Mouse (Mus musculus): ENCODE measurements at regions not wholly inside any gene's neighbourhood (a gene's known extent, or its start where the extent isn't known, plus 50 kb on each side); places are given as distances from the start of the nearest gene placed in this dataset.

GRCm38 (mm10) chr8:88919282-88919681 is 124.7 kb downstream of the Sall1 start:
- 70% methylated on average over 4 of the region's 4 CpGs for WGBS

GRCm38 (mm10) chr8:88916064-88916463 is 127.9 kb downstream of the Sall1 start:
- Histone ChIP-seq H3K9me3 (replicated peaks; ENCODE audit: control insufficient read depth, low read length, poor library complexity, severe bottlenecking) (no peaks in the 10 kb centered on the region), H3K27me3 (ENCODE audit: control insufficient read depth, insufficient read depth, low read depth, low read length) (no peaks in the 10 kb centered on the region), H3K4me3 (ENCODE audit: low read depth, low read length) (no peak overlapping the region), H3K4me2 (ENCODE audit: low read length) (no peak overlapping the region), H3K9ac (ENCODE audit: low read depth, low read length) (no peak overlapping the region), H3K27ac (ENCODE audit: low read length) (no peak overlapping the region), H3K4me1 (ENCODE audit: control insufficient read depth, insufficient read depth, low read length) (no peaks in the 10 kb centered on the region), H3K36me3 (ENCODE audit: control insufficient read depth, insufficient read depth, low read length) (no peaks in the 10 kb centered on the region)
- 87% methylated on average over 4 of the region's 4 CpGs for WGBS
- no peak for ATAC-seq

More at GRCm38 (mm10) chr8:88919282-88919681, 124.7 kb downstream of the Sall1 start:
- Histone ChIP-seq H3K9ac (ENCODE audit: low read depth, low read length) (no peak overlapping the region), H3K27me3 (ENCODE audit: control insufficient read depth, insufficient read depth, low read depth, low read length) (no peaks in the 10 kb centered on the region), H3K4me1 (ENCODE audit: control insufficient read depth, insufficient read depth, low read length) (no peaks in the 10 kb centered on the region), H3K36me3 (ENCODE audit: control insufficient read depth, insufficient read depth, low read length) (no peaks in the 10 kb centered on the region), H3K4me3 (ENCODE audit: low read depth, low read length) (no peak overlapping the region), H3K4me2 (ENCODE audit: low read length) (no peak overlapping the region), H3K9me3 (replicated peaks; ENCODE audit: control insufficient read depth, low read length, poor library complexity, severe bottlenecking) (no peaks in the 10 kb centered on the region), H3K27ac (ENCODE audit: low read length) (no peak overlapping the region)
- no peak for ATAC-seq

DNA sequence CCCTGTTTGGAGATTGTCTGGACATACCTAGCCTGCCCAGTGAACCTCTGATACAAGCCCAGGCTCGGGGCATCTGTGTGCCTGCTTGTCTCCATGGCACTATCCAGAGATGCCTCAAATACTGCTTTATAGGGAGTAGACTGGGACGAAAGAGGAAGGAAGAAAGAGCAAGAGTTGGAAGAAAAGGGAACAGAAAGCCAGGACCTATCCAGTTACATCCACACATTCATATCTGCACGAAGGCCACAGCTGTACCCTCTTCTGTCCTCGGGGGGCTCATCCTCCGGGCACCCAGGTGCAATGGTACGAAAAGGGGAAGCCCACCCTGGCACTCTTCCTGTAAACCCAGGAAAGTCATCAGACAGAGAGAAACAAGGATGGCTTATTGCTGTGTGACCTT is 129.3 kb downstream of the Sall1 start:
- no peak overlapping the region for H3K4me2 ChIP-seq (ENCODE audit: low read length)
- no peak overlapping the region for H3K9ac ChIP-seq (ENCODE audit: low read depth, low read length)
- no peaks in the 10 kb centered on the region for H3K27me3 ChIP-seq (ENCODE audit: control insufficient read depth, insufficient read depth, low read depth, low read length)
- ATAC-seq: no peak
- no peak overlapping the region for H3K4me3 ChIP-seq (ENCODE audit: low read depth, low read length)
- no peaks in the 10 kb centered on the region for H3K4me1 ChIP-seq (ENCODE audit: control insufficient read depth, insufficient read depth, low read length)
- H3K9me3 ChIP-seq (replicated peaks; ENCODE audit: control insufficient read depth, low read length, poor library complexity, severe bottlenecking): no peaks in the 10 kb centered on the region
- H3K27ac ChIP-seq (ENCODE audit: low read length): no peak overlapping the region
- 82% methylated on average over 6 of the region's 6 CpGs for WGBS
- H3K36me3 ChIP-seq (ENCODE audit: control insufficient read depth, insufficient read depth, low read length): no peaks in the 10 kb centered on the region

- WGBS: 68% methylated on average over 6 of the region's 6 CpGs
- no peak overlapping the region for H3K9ac ChIP-seq (ENCODE audit: low read depth, low read length)
- no peaks in the 10 kb centered on the region for H3K9me3 ChIP-seq (replicated peaks; ENCODE audit: control insufficient read depth, low read length, poor library complexity, severe bottlenecking)
- no peaks in the 10 kb centered on the region for H3K27me3 ChIP-seq (ENCODE audit: control insufficient read depth, insufficient read depth, low read depth, low read length)
- no peaks in the 10 kb centered on the region for H3K4me1 ChIP-seq (ENCODE audit: control insufficient read depth, insufficient read depth, low read length)
- no peak for ATAC-seq
- H3K27ac ChIP-seq (ENCODE audit: low read length): no peak overlapping the region
- H3K4me2 ChIP-seq (ENCODE audit: low read length): no peak overlapping the region
- no peaks in the 10 kb centered on the region for H3K36me3 ChIP-seq (ENCODE audit: control insufficient read depth, insufficient read depth, low read length)
- no peak overlapping the region for H3K4me3 ChIP-seq (ENCODE audit: low read depth, low read length)
Measured at GRCm38 (mm10) chr8:88914190-88914589, 129.8 kb downstream of the Sall1 start.

DNA sequence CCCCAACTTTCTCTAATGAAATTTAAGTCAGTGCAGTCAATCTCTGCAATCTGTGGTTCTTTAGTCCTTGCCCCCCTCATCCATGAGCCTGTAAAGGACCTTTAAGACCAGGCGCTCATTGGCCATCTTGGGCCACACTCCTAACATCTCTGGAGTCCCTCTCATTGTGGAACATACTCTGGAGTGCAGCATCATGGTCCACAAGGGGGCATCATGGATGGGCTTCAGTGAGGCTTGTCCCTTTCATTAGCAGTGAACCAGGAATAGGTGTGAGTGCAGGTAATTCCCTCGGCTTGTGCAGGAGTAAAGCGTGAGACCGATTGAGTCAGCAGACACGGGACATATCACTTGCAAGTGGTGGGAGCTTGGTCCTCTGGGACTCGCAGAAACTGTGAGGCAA is 137.7 kb downstream of the Sall1 start:
- no peak for ATAC-seq
- H3K9me3 ChIP-seq (replicated peaks; ENCODE audit: control insufficient read depth, low read length, poor library complexity, severe bottlenecking): no peaks in the 10 kb centered on the region
- no peak overlapping the region for H3K9ac ChIP-seq (ENCODE audit: low read depth, low read length)
- H3K27ac ChIP-seq (ENCODE audit: low read length): no peak overlapping the region
- H3K4me3 ChIP-seq (ENCODE audit: low read depth, low read length): no peak overlapping the region
- H3K36me3 ChIP-seq (ENCODE audit: control insufficient read depth, insufficient read depth, low read length): no peaks in the 10 kb centered on the region
- no peak overlapping the region for H3K4me2 ChIP-seq (ENCODE audit: low read length)
- H3K27me3 ChIP-seq (ENCODE audit: control insufficient read depth, insufficient read depth, low read depth, low read length): no peaks in the 10 kb centered on the region
- H3K4me1 ChIP-seq (ENCODE audit: control insufficient read depth, insufficient read depth, low read length): peaks cover 4% of the 10 kb centered on the region; the same call in 1 of the 2 replicates
- WGBS: 93% methylated on average over 6 of the region's 6 CpGs

DNA sequence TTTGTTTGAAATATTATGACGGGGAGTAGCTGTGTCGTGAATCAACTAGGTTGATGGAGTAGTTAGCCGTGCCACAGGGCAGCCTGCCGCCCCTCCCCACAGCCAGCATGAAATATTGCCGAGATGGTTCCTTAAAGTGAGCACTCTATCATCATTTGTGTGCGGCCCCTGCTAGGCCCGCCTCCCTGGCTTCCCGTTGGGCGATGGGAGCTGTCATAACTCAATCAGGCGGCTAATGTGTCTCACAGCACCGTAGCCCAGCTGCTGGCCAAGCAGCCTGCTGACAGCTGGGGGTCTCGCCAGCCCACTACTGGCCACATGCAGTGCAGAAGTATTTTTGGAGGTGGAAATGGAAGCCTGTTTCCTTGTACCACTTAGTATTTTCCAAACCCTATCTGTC is 140.9 kb downstream of the Sall1 start:
- H3K27ac ChIP-seq (ENCODE audit: low read length): no peak overlapping the region
- H3K4me2 ChIP-seq (ENCODE audit: low read length): no peak overlapping the region
- H3K27me3 ChIP-seq (ENCODE audit: control insufficient read depth, insufficient read depth, low read depth, low read length): no peaks in the 10 kb centered on the region
- no peaks in the 10 kb centered on the region for H3K9me3 ChIP-seq (replicated peaks; ENCODE audit: control insufficient read depth, low read length, poor library complexity, severe bottlenecking)
- 78% methylated on average over 12 of the region's 12 CpGs for WGBS
- H3K9ac ChIP-seq (ENCODE audit: low read depth, low read length): no peak overlapping the region
- no peaks in the 10 kb centered on the region for H3K36me3 ChIP-seq (ENCODE audit: control insufficient read depth, insufficient read depth, low read length)
- ATAC-seq: no peak
- peaks cover 4% of the 10 kb centered on the region; the same call in 1 of the 2 replicates for H3K4me1 ChIP-seq (ENCODE audit: control insufficient read depth, insufficient read depth, low read length)
- H3K4me3 ChIP-seq (ENCODE audit: low read depth, low read length): no peak overlapping the region

- Histone ChIP-seq H3K9me3 (replicated peaks; ENCODE audit: control insufficient read depth, low read length, poor library complexity, severe bottlenecking) (no peaks in the 10 kb centered on the region), H3K9ac (ENCODE audit: low read depth, low read length) (no peak overlapping the region), H3K27me3 (ENCODE audit: control insufficient read depth, insufficient read depth, low read depth, low read length) (no peaks in the 10 kb centered on the region), H3K4me2 (ENCODE audit: low read length) (no peak overlapping the region), H3K36me3 (ENCODE audit: control insufficient read depth, insufficient read depth, low read length) (no peaks in the 10 kb centered on the region), H3K4me3 (ENCODE audit: low read depth, low read length) (no peak overlapping the region), H3K27ac (ENCODE audit: low read length) (no peak overlapping the region), H3K4me1 (ENCODE audit: control insufficient read depth, insufficient read depth, low read length) (no peaks in the 10 kb centered on the region)
- WGBS: 85% methylated on average over 15 of the region's 15 CpGs
- no peak for ATAC-seq
Measured at GRCm38 (mm10) chr8:88883751-88884390, 160.1 kb downstream of the Sall1 start.

- 82% methylated on average over 7 of the region's 7 CpGs for WGBS
- no peak overlapping the region for H3K4me2 ChIP-seq (ENCODE audit: low read length)
Measured at GRCm38 (mm10) chr8:88879857-88880256, 164.1 kb downstream of the Sall1 start.

GRCm38 (mm10) chr8:88877921-88878320 is 166.0 kb downstream of the Sall1 start:
- 23% methylated on average over 10 of the region's 10 CpGs for WGBS
- no peaks in the 10 kb centered on the region for H3K27me3 ChIP-seq (ENCODE audit: control insufficient read depth, insufficient read depth, low read depth, low read length)
- H3K9me3 ChIP-seq (replicated peaks; ENCODE audit: control insufficient read depth, low read length, poor library complexity, severe bottlenecking): no peaks in the 10 kb centered on the region
- H3K4me3 ChIP-seq (ENCODE audit: low read depth, low read length): no peak overlapping the region
- no peak overlapping the region for H3K9ac ChIP-seq (ENCODE audit: low read depth, low read length)
- 0 out of 2 replicates have a peak, but pooled peaks cover 2% of the 10 kb centered on the region for H3K4me1 ChIP-seq (ENCODE audit: control insufficient read depth, insufficient read depth, low read length)
- no peak for ATAC-seq
- no peak overlapping the region for H3K4me2 ChIP-seq (ENCODE audit: low read length)
- H3K27ac ChIP-seq (ENCODE audit: low read length): no peak overlapping the region
- H3K36me3 ChIP-seq (ENCODE audit: control insufficient read depth, insufficient read depth, low read length): no peaks in the 10 kb centered on the region

More at GRCm38 (mm10) chr8:88879857-88880256, 164.1 kb downstream of the Sall1 start:
- ATAC-seq: no peak
- Histone ChIP-seq H3K4me1 (ENCODE audit: control insufficient read depth, insufficient read depth, low read length) (0 out of 2 replicates have a peak, but pooled peaks cover 2% of the 10 kb centered on the region), H3K27me3 (ENCODE audit: control insufficient read depth, insufficient read depth, low read depth, low read length) (no peaks in the 10 kb centered on the region), H3K9ac (ENCODE audit: low read depth, low read length) (no peak overlapping the region), H3K9me3 (replicated peaks; ENCODE audit: control insufficient read depth, low read length, poor library complexity, severe bottlenecking) (no peaks in the 10 kb centered on the region), H3K36me3 (ENCODE audit: control insufficient read depth, insufficient read depth, low read length) (no peaks in the 10 kb centered on the region), H3K27ac (ENCODE audit: low read length) (no peak overlapping the region), H3K4me3 (ENCODE audit: low read depth, low read length) (no peak overlapping the region)
